Mouse (Mus musculus): ENCODE results near the gene 5330417C22Rik.
A peak's percentile ranks its signal among the peaks of the same experiment; 100 is the strongest.

The 5330417C22Rik gene

DNA sequence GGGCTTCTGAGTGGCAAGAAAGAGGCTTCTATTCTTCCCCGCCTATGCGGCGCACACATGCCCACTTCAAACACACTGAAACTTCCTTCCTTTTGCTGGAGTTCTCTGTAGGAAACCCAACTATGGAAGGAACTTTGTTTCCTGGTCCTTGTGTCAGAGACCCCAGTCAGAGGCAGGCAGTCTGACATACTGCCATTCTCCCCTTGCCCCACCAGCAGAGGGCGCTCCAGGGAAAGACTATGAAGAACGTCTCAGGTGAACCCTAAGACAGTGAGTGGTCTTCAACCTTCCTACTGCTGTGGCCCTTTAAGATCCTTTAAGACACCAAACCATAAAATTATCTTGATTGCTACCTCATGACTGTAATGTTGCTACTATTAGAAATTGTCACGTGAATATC is 69.9 kb downstream of the 5330417C22Rik start:
- no peak for DNase-seq (ENCODE audit: extremely low spot score, low spot score)

- no peak for DNase-seq (ENCODE audit: extremely low spot score, low spot score)
These were observed 77.5 kb downstream of the 5330417C22Rik start for GRCm38 (mm10) chr3:108458866-108459265.

- no peak for DNase-seq (ENCODE audit: extremely low spot score, low spot score)
These were observed 78.0 kb downstream of the 5330417C22Rik start for GRCm38 (mm10) chr3:108458380-108458779.

GRCm38 (mm10) chr3:108454172-108454571 is 82.2 kb downstream of the 5330417C22Rik start:
- no peak for DNase-seq (ENCODE audit: extremely low spot score, low spot score)

DNA sequence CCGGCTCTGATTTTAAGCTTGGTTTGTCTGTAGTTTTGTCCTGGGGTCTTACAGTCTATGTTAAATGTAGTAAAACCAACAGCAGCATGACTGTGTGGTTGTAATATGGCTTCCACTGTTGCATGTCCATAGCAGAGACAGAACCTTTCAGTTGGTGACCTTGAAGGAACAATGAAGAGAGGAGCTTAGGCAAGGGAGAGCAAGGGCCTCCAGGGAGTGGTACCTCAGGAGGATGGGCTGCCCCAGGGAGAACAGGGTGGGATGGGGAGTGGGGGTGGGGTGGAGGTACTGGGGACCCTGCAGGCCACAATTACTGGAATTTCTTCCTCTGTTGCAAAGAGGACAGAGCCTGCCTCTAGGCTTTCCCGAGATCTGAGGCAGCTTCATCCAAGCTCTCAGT is 84.4 kb downstream of the 5330417C22Rik start:
- no peak for DNase-seq (ENCODE audit: extremely low spot score, low spot score)

- no peak for DNase-seq (ENCODE audit: extremely low spot score, low spot score)
These were observed 91.0 kb downstream of the 5330417C22Rik start for GRCm38 (mm10) chr3:108445366-108445705.

DNA sequence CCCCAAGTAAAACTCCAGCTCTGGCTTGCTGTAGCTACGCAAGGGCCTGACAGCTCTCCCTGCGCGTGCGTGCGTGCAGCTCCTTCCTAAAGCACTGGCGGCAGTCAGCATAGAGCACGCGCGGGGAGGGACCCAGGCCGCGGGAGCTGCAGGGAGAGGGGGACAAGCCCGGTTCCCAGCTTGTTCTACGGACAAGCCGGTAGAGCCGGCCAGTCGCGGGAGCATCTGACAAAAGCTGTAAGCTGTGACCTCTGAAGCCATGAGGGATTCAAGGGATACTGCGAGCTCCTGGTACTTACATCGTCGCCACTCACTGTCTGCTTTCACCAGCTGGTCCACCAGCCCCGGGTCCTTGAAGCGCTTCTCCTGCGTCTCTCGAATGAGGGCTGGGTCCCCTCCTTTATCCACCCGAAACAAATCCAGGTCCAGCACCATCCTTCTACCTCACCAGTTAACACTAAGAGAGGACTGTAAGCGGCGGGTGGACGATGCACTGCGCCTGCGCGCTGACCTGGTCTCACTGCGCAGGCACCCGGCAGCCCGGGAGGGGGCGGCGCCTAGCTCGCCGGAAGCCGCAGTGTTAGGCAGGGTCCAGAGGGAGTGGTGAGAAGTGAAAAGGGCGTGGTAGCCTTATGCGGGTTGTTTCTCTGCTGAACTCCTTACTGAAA is 91.5 kb downstream of the 5330417C22Rik start, which contains the start of gene Sars:
Sars (minus strand) TSS at position 512 of the 668 bp plus-strand sequence.
- peak; percentile 89 for DNase-seq (ENCODE audit: extremely low spot score, low spot score)

DNA sequence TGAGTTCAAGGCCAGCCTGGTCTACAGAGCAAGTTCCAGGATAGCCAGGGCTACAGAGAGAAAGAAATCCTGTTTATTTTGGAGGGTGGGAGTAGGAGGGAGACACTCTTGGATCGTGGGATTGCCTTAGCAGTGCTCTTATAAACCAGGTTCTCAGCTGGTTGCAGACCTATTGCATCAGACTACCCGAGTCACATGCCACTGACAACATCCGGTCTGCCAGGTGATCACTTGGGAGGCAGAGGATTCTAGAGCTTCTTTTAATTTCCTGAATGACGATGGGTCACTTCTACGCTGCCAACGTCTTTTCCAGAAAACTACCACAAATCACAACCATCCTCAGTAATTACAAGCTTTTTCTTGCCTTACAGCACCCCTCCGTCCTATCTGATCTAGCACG is 92.3 kb downstream of the 5330417C22Rik start:
- DNase-seq (ENCODE audit: extremely low spot score, low spot score) = no peak

DNA sequence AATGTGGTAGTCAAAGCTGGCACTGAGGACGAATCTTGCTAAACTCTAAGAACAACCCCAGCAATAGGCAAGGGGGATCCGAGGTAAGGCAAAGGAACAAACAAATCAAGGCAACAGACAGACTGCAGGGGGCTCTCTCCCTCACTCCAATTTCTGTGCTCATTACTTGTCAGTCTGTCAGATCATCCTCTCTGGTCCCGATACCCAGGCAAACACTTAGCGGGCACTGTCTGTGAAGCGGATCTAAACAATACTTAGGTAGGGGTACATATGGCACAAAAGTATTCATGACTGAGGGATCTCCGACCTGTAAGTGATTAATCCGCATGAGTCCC is 100.0 kb downstream of the 5330417C22Rik start:
- DNase-seq (ENCODE audit: extremely low spot score, low spot score) = no peak

DNA sequence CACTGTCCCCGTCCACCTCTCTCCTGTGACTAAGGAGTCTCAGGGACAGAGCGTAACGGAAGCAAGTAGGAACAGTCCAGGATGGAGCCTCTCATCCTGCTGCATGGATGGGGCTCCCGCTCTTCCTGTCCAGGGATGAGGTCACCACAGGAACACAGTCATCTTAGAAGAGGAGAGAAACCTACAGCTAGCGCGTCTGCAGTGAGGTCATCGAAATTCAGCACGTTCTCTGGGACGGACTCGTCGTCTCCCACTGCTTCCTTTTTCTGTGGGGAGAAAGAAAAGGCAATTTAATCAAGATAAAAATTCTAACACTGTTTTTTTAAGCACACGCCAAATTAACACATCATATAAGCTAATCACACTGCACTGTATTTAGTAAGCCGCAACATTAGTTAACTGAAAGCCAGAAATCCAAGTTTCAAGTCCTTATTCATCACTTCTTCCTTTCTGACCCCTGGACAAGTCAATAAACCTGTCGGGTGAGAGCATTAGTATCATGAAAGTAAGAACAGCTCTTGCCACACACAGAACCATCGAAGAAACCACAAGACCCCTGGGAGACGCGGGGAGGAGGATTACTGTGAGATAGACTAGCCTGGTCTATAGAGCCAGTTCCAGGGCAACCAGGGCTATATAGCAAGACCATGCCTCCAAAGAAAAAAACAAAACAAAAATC is 100.5 kb downstream of the 5330417C22Rik start:
- no peak for DNase-seq (ENCODE audit: extremely low spot score, low spot score)

DNA sequence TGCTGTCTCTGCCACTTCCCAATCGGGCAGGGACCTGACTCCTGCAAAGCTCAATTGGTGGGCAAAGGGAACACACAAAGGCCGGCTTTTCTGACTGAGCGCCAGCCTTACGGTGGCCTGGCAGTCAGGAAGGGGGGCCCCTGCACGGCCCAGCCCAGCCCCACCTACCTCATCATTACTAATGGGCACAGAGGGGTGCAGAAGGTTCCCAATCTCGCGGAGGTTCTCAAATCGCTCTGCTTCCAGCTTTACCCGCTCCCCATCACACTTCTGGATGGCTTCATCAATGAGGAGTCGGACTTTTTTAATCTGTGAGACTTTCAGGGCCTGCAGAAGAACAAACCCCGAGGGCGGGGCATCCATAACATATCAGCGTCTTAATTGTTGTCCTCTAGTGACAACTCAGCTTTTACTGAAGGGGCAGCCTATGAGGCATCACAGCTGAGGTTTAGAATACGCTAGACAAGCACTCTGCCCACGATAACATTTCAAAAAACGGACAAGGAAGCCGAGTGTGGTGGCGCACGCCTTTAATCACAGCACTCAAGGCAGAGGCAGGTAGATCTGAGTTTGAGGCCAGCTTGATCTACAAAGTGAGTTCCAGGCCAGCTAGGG is 102.3 kb downstream of the 5330417C22Rik start:
- no peak for DNase-seq (ENCODE audit: extremely low spot score, low spot score)

- DNase-seq (ENCODE audit: extremely low spot score, low spot score) = peak; percentile 82
These were observed 103.0 kb downstream of the 5330417C22Rik start for GRCm38 (mm10) chr3:108433188-108433880.

DNA sequence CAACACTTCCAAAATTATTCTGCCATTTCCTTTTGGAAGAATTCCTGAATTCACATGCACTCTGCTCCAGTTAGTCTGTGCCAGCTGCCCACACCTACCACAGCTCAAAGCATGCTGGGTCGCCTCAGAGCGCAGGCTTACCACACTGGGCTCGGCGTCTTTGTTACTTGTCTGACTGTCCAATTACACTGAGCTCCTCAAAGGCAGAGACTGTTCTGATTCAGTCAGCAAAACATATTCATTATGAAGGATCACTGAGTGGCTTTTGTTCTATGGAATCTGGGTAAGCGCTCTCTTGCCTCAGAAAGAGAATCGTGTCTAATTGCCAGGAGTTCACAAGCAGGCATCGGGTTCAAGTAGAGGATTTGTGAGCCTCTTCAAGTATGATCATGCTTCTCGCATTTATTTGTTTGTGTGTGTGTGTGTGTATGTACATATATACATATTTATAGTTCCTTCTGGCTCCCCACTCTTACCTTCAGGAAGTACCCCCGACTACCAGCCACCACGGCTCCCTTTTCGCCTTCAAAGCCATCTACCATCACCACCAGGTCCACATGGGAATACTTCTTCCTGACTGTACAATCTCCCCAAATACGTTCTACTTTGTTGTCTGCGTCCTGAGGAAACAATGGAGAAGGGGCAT is 103.7 kb downstream of the 5330417C22Rik start:
- DNase-seq (ENCODE audit: extremely low spot score, low spot score) = no peak

GRCm38 (mm10) chr3:108425624-108426018 is 110.7 kb downstream of the 5330417C22Rik start:
- DNase-seq (ENCODE audit: extremely low spot score, low spot score) = no peak

- DNase-seq (ENCODE audit: extremely low spot score, low spot score) = no peak
These were observed 111.3 kb downstream of the 5330417C22Rik start for GRCm38 (mm10) chr3:108424944-108425623.

GRCm38 (mm10) chr3:108423844-108424801 is 112.2 kb downstream of the 5330417C22Rik start:
- DNase-seq (ENCODE audit: extremely low spot score, low spot score) = no peak

GRCm38 (mm10) chr3:108423006-108423405 is 113.3 kb downstream of the 5330417C22Rik start:
- no peak for DNase-seq (ENCODE audit: extremely low spot score, low spot score)

DNA sequence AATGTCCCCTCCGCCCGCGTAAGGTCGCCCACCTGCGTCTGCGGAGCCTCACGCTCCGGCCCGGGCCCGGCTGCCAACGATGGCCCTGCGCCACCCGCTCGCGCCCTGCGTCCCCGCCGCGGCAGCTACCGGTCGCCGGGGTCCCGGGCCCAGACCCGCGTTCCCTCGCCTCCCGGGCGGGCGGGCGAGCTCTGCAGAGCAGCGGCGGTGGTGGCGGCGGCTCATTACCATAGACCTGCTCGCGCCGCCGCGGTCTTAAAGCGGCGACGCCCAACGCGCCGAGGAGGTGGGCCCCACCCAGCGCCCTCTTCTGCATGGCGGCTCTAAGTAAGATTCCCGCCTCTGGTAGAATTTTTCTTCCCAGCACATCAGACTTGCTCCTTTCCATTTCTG is 120.5 kb downstream of the 5330417C22Rik start:
- DNase-seq (ENCODE audit: extremely low spot score, low spot score) = peak; percentile 88

DNA sequence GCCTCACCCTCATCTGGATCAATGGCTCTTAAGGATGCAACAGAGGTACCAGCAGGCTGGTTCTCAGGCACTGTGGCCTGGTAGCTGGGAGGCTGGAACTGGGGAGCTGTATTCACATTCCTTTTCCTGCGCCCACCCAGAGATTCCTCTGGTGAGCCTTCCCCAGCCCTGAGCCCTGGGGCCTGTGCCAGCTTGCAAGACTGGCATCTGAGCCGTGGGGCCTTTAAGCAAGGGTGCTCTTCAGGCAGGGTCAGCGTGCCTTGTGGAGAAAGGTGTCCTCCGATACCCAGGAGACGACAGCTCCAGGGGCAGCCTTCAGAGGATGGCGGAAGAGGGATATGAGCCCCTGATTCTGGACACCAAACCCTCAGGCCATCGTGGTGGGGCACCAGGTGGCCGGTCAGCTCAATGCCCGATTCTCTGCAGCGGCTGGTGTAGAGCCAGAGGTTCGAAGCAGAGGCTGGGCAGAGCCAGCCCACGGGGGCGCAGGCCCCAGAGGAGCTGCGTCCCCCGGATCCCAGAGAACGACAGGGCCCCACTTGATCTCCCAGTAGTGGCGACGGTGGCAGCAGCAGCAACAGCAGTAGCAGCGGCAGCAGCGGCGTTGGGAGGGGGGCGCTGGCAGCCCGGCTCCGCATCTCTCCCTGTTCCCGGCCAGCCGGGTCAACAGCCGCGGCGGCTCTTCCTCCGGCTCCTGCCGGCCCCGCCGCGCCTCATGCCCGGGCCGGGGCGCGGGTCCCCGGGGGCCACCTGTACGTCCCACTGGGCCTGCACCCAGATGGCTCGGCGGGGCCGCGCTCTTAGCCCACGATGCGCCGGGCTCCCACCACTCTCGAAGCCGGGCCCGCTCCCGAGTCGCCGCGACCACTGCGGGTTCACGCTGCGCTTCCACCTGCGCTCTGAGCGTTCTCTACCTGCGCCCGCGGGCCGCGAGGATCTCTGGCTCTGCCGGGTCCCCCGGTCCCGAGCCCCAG is 121.2 kb downstream of the 5330417C22Rik start, which contains the start of gene Celsr2:
Celsr2 (minus strand) TSS at position 696 of the 974 bp plus-strand sequence.
- no peak for DNase-seq (ENCODE audit: extremely low spot score, low spot score)

All from neural tube, embryonic 10.5 days (tissue).